Mouse (Mus musculus) small intestine, adult 2 months (tissue): ENCODE results near the gene Whamm.

Experiments used
- CTCF ChIP-seq: fragments of 200-500 bp; IDR thresholded peaks from 2 replicates; pipeline ENCODE4 v1.5.1; 2012; ENCODE audit warnings: low read depth, mild to moderate bottlenecking, control low read depth, inconsistent platforms, low read length, moderate library complexity, mixed read lengths; ENCODE audit not compliant: insufficient replicate concordance, insufficient read length; ENCODE audit errors: extremely low read depth
- POLR2A ChIP-seq: fragments of 200-500 bp; IDR thresholded peaks from 2 replicates; pipeline ENCODE4 v1.6.1; 2012; ENCODE audit warnings: low read depth, mild to moderate bottlenecking, control low read depth, inconsistent platforms, low read length, moderate library complexity

GRCm38 (mm10) chr7:81540999-81541398 lies 30.1 kb upstream of the Whamm start:
- TF ChIP-seq CTCF (no peak), POLR2A (no peak)
